11 mouse cellular contexts compared by ENCODE assay signal in the genomic region with DNA sequence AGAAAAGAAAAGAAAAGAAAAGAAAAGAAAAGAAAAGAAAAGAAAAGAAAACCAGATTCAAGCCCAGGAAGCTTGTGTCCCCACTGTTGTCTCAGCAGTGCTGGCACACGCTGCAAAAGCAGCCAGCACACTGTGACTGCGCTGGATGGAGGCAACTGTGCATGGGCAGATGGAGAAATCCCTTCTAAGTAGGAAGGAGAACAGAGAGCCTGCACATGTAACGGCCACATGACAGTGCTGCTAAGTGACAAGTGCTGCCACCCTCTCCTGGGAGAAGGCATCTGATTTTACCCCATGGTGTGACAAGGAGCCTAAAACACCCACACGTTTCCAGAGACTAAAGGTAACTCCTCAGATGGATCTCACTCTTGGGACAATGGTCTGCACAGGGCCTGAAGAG.
DNase-seq lines count a peak whose midpoint lies in the region.
"Had no signal": no experiment of that assay in that cellular context is flagged by ENCODE, and none has a peak within 500 bp of the region (broad histone marks: within the 10 kb centered on the region; RNA-seq: fewer than 3 reads in every experiment).

No protein-coding gene starts in this region.

- intact Hi-C loops in left cerebral cortex, postnatal 4 days (cut with DNase I): no loop called here
- intact Hi-C loops in gastrocnemius, postnatal 14 days (cut with DNase I; ENCODE audit: low total_unique reads): no loop called here

- DNase-seq in frontal cortex, postnatal 36 days (ENCODE audit: low spot score in 2 of 2): peak; percentile 55 to 81
- DNase-seq in frontal cortex, postnatal 10 days (ENCODE audit: low spot score in 2 of 2): no peak
- DNase-seq in left cerebral cortex, adult 18-20 months (ENCODE audit: low spot score in 2 of 2): peak; percentile 61 to 79
- DNase-seq in left cerebral cortex, postnatal 4 days: no peak
- peak; percentile 68 to 77 for DNase-seq in layer of hippocampus, adult 18-20 months (ENCODE audit: low spot score in 2 of 2)
- peak; percentile 59 to 67 for DNase-seq in right cerebral cortex, postnatal 10 days (ENCODE audit: low spot score in 2 of 2)
- DNase-seq in gastrocnemius, postnatal 14 days: no peak
- no peak for DNase-seq in gastrocnemius, postnatal 25 days
- DNase-seq: kidney, postnatal 4 days; liver, embryonic 13.5 days; spleen, adult 18-20 months had no signal

Comparison
In these comparisons a context has a peak if more than half of its experiments do, and no peak if none do; other contexts are left out.
1. DNase-seq: peak in frontal cortex, postnatal 36 days (2 of 2), left cerebral cortex, adult 18-20 months (2 of 2), layer of hippocampus, adult 18-20 months (2 of 2) and right cerebral cortex, postnatal 10 days (2 of 2); none in frontal cortex, postnatal 10 days (0 of 2), left cerebral cortex, postnatal 4 days (single experiment), gastrocnemius, postnatal 14 days (single experiment) and gastrocnemius, postnatal 25 days (single experiment).